Mouse (Mus musculus) CH12.LX (cell line): ENCODE data around the gene Psmb8.

Experiments used
- CTCF ChIP-seq, 2 experiments: IDR thresholded peaks in 1 of 2; conservative IDR thresholded peaks in 1 of 2; 2 replicates each; pipeline ENCODE4 v1.5.1; 2011 to 2012; ENCODE audit warnings: low read depth in 2 of 2, low read length in 2 of 2, improper control_type of control experiment in 1 of 2, inconsistent platforms in 1 of 2, mild to moderate bottlenecking in 1 of 2, moderate library complexity in 1 of 2
- EP300 ChIP-seq: IDR thresholded peaks from 2 replicates; pipeline ENCODE4 v1.6.1; 2011; ENCODE audit warnings: low read length, improper control_type of control experiment
- ETS1 ChIP-seq: conservative IDR thresholded peaks from 2 replicates; pipeline ENCODE4 v1.6.1; 2012; ENCODE audit warnings: low read depth, mild to moderate bottlenecking, inconsistent platforms, low read length, improper control_type of control experiment, moderate library complexity
- MAZ ChIP-seq: IDR thresholded peaks from 2 replicates; pipeline ENCODE4 v1.6.1; 2012; ENCODE audit warnings: low read depth, mild to moderate bottlenecking, inconsistent platforms, low read length, improper control_type of control experiment, moderate library complexity
- MXI1 ChIP-seq: IDR thresholded peaks from 2 replicates; pipeline ENCODE4 v1.6.1; 2011; ENCODE audit warnings: mild to moderate bottlenecking, low read depth, low read length, improper control_type of control experiment
- NELFE ChIP-seq: IDR thresholded peaks from 2 replicates; pipeline ENCODE4 v1.6.1; 2011; ENCODE audit warnings: low read depth, low read length, improper control_type of control experiment
- POLR2A ChIP-seq: IDR thresholded peaks from 2 replicates; pipeline ENCODE4 v1.6.1; 2011; ENCODE audit warnings: low read depth, mild to moderate bottlenecking, improper control_type of control experiment, low read length
- RCOR1 ChIP-seq: conservative IDR thresholded peaks from 2 replicates; pipeline ENCODE4 v1.6.1; 2012; ENCODE audit warnings: low read depth, mild to moderate bottlenecking, inconsistent platforms, low read length, improper control_type of control experiment
- TBP ChIP-seq: conservative IDR thresholded peaks from 2 replicates; pipeline ENCODE4 v1.6.1; 2011; ENCODE audit warnings: low read depth, low read length, improper control_type of control experiment
- TCF12 ChIP-seq: IDR thresholded peaks from 2 replicates; pipeline ENCODE4 v1.6.1; 2014; ENCODE audit warnings: low read depth, mild to moderate bottlenecking, inconsistent platforms, low read length, improper control_type of control experiment
- UBTF ChIP-seq: IDR thresholded peaks from 2 replicates; pipeline ENCODE4 v1.6.1; 2012; ENCODE audit warnings: low read depth, mild to moderate bottlenecking, inconsistent platforms, low read length, improper control_type of control experiment, moderate library complexity
- USF1 ChIP-seq: IDR thresholded peaks from 2 replicates; pipeline ENCODE4 v1.6.1; 2014; ENCODE audit warnings: low read depth, mild to moderate bottlenecking, inconsistent platforms, low read length, improper control_type of control experiment
- USF2 ChIP-seq: conservative IDR thresholded peaks from 2 replicates; pipeline ENCODE4 v1.6.1; 2011; ENCODE audit warnings: low read depth, low read length, improper control_type of control experiment
- ZC3H11A ChIP-seq: IDR thresholded peaks from 2 replicates; pipeline ENCODE4 v1.6.1; 2012; ENCODE audit warnings: low read depth, mild to moderate bottlenecking, inconsistent platforms, low read length, improper control_type of control experiment

GRCm38 (mm10) chr17:34192852-34193251 lies 4.7 kb upstream of the Psmb8 start:
- no peak for TF ChIP-seq TCF12
- no peak for TF ChIP-seq EP300
- TF ChIP-seq TBP, result no peak
- TF ChIP-seq NELFE, result no peak
- no peak for TF ChIP-seq MXI1
- no peak for TF ChIP-seq CTCF (conservative IDR thresholded peaks at IDR 0.05 in 1 of 2, IDR thresholded peaks at IDR 0.05 in 1 of 2; ENCODE audit: low read depth in 2 of 2, low read length in 2 of 2)
- TF ChIP-seq USF2, result no peak
- TF ChIP-seq ZC3H11A, result no peak
- no peak for TF ChIP-seq RCOR1
- no peak for TF ChIP-seq UBTF
- TF ChIP-seq POLR2A, result no peak
- TF ChIP-seq USF1, result no peak
- TF ChIP-seq MAZ, result no peak
- TF ChIP-seq ETS1, result no peak
